Mouse (Mus musculus) midbrain, embryonic 16.5 days (tissue): Measurements from ENCODE around the gene Cmss1. TPM values are rescaled to one million over a fixed set of nuclear protein-coding genes. Genes with fewer than 3 reads are reported as not detected.

Experiments
- ATAC-seq: fragments of 200-750 bp; cut with Nextera tagmentation; 2 replicates; pipeline ENCODE4 v1.8.0; 2017; ENCODE audit warnings: moderate TSS enrichment
- H3K27ac ChIP-seq: fragments of 300-500 bp; sonication (generic); 2 replicates; pipeline ENCODE4 v1.5.1; 2014; ENCODE audit warnings: mild to moderate bottlenecking, low read length, mixed read lengths
- H3K27me3 ChIP-seq: fragments of 300-500 bp; sonication (generic); 2 replicates; pipeline ENCODE4 v1.6.1; 2014; ENCODE audit warnings: low read depth, low read length, mixed read lengths; ENCODE audit not compliant: control insufficient read depth, insufficient read depth
- H3K36me3 ChIP-seq: fragments of 300-500 bp; sonication (generic); 2 replicates; pipeline ENCODE4 v1.6.1; 2014; ENCODE audit warnings: mild to moderate bottlenecking, low read length, moderate library complexity, mixed read lengths; ENCODE audit not compliant: control insufficient read depth, insufficient read depth
- H3K4me1 ChIP-seq: fragments of 300-500 bp; sonication (generic); 2 replicates; pipeline ENCODE4 v1.6.1; 2014; ENCODE audit warnings: mild to moderate bottlenecking, low read length, mixed read lengths; ENCODE audit not compliant: control insufficient read depth, insufficient read depth
- H3K4me2 ChIP-seq: fragments of 300-500 bp; sonication (generic); 2 replicates; pipeline ENCODE4 v1.6.1; 2014; ENCODE audit warnings: mild to moderate bottlenecking, low read length, mixed read lengths
- H3K4me3 ChIP-seq: fragments of 300-500 bp; sonication (generic); 2 replicates; pipeline ENCODE4 v1.5.1; 2014; ENCODE audit warnings: low read depth, mild to moderate bottlenecking, low read length, moderate library complexity, mixed read lengths
- H3K9ac ChIP-seq: fragments of 300-500 bp; sonication (generic); 2 replicates; pipeline ENCODE4 v1.6.1; 2014; ENCODE audit warnings: low read depth, low read length, mixed read lengths
- H3K9me3 ChIP-seq: fragments of 300-500 bp; sonication (generic); replicated peaks from 2 replicates; pipeline ENCODE4 v1.6.1; 2014; ENCODE audit warnings: mild to moderate bottlenecking, low read length, mixed read lengths; ENCODE audit not compliant: control insufficient read depth, poor library complexity, severe bottlenecking
- WGBS: fragments of 180-500 bp; shearing (Covaris S2); extraction: QIAGEN DNeasy Blood & Tissue Kit; methylation state at CpG from one replicate; pipeline ENCODE4 v1.1.7; 2014; 5-methylcytosine and 5-hydroxymethylcytosine counted together
- polyA plus RNA-seq: library from polyadenylated mRNA; unstranded; fragments of >200 nt; fragmentation: Nextera tagmentation; extraction: Ambion mirVana; gene quantifications from 2 replicates; pipeline ENCODE4 v1.2.1, GENCODE M21; 2015

Gene Cmss1
- polyA plus RNA-seq, 1 experiment from 2014 or later = 37.4 TPM

- Histone ChIP-seq H3K9ac (no peak overlapping the region), H3K36me3 (no peaks in the 10 kb centered on the region), H3K4me3 (no peak overlapping the region), H3K9me3 (no peaks in the 10 kb centered on the region), H3K27me3 (no peaks in the 10 kb centered on the region), H3K4me2 (no peak overlapping the region), H3K4me1 (no peaks in the 10 kb centered on the region), H3K27ac (no peak overlapping the region)
- 92% methylated on average over 3 of the region's 3 CpGs for WGBS
- ATAC-seq = no peak
Measured at GRCm38 (mm10) chr16:57566215-57566614, 40.4 kb downstream of the Cmss1 start.

DNA sequence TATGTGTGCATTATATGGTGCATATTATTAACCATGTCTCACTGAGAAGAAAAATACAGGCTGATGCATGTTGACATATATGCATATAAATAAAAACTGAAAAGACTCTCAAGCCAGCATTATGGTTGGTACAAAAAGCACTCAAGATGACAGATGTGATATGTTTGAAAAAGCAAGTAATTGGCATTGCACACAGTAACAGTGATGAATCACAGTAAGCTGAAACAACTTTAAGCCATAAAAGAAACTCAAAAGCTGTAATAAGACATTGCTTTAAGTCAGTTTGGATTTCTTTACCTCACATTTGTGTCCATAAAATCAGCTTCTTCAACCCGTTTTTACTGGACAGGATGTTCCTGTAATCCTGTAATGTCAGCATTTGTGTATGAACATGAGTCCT, 41.9 kb downstream of the Cmss1 start:
- H3K27me3 ChIP-seq = no peaks in the 10 kb centered on the region
- WGBS = 76% methylated on average over 1 of the region's 1 CpGs
- H3K27ac ChIP-seq = no peak overlapping the region

DNA sequence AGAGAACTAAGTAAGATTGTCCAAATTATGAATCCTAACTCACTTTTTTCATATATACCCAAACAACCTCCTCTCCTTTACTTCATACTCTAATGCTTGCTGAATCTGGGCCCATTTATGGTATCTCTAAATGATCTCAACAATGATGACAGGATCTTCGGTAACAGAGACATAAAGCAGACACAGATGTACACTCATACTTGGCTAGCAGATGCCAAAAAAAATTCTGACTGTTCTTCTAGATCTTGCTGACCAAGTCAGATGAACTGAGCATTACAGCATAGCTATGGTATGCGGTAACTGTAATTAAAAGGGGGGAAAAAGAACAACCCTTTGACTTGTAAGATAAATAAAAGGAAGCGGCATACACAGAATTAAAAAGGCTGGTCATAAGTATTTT, 43.2 kb downstream of the Cmss1 start:
- Histone ChIP-seq H3K9ac (no peak overlapping the region), H3K4me3 (no peak overlapping the region), H3K4me1 (no peaks in the 10 kb centered on the region), H3K9me3 (no peaks in the 10 kb centered on the region), H3K27ac (no peak overlapping the region), H3K4me2 (no peak overlapping the region), H3K36me3 (no peaks in the 10 kb centered on the region), H3K27me3 (no peaks in the 10 kb centered on the region)
- ATAC-seq = no peak
- 94% methylated on average over 3 of the region's 3 CpGs for WGBS

More for the DNA sequence above, 41.9 kb downstream of the Cmss1 start:
- no peak for ATAC-seq
- Histone ChIP-seq H3K4me2 (no peak overlapping the region), H3K4me3 (no peak overlapping the region), H3K4me1 (no peaks in the 10 kb centered on the region), H3K36me3 (no peaks in the 10 kb centered on the region), H3K9ac (no peak overlapping the region), H3K9me3 (no peaks in the 10 kb centered on the region)

GRCm38 (mm10) chr16:57560185-57560584, 46.5 kb downstream of the Cmss1 start:
- no peaks in the 10 kb centered on the region for H3K27me3 ChIP-seq
- no peaks in the 10 kb centered on the region for H3K4me1 ChIP-seq
- no peak for ATAC-seq
- H3K27ac ChIP-seq = no peak overlapping the region
- no peaks in the 10 kb centered on the region for H3K9me3 ChIP-seq
- WGBS = 90% methylated on average over 1 of the region's 1 CpGs
- no peak overlapping the region for H3K4me3 ChIP-seq
- no peak overlapping the region for H3K9ac ChIP-seq
- no peak overlapping the region for H3K4me2 ChIP-seq
- no peaks in the 10 kb centered on the region for H3K36me3 ChIP-seq

- no peak overlapping the region for H3K4me3 ChIP-seq
- H3K9me3 ChIP-seq = no peaks in the 10 kb centered on the region
- no peak for ATAC-seq
- H3K27ac ChIP-seq = no peak overlapping the region
- no peaks in the 10 kb centered on the region for H3K4me1 ChIP-seq
- no peaks in the 10 kb centered on the region for H3K27me3 ChIP-seq
- 94% methylated on average over 3 of the region's 3 CpGs for WGBS
- no peaks in the 10 kb centered on the region for H3K36me3 ChIP-seq
- H3K9ac ChIP-seq = no peak overlapping the region
- H3K4me2 ChIP-seq = no peak overlapping the region
Measured at GRCm38 (mm10) chr16:57558258-57558657, 48.4 kb downstream of the Cmss1 start.

- WGBS = 87% methylated on average over 2 of the region's 2 CpGs
- H3K4me3 ChIP-seq = no peak overlapping the region
- H3K9me3 ChIP-seq = no peaks in the 10 kb centered on the region
- H3K27ac ChIP-seq = no peak overlapping the region
- no peaks in the 10 kb centered on the region for H3K27me3 ChIP-seq
- no peak for ATAC-seq
- H3K9ac ChIP-seq = no peak overlapping the region
- no peak overlapping the region for H3K4me2 ChIP-seq
- no peaks in the 10 kb centered on the region for H3K4me1 ChIP-seq
- H3K36me3 ChIP-seq = no peaks in the 10 kb centered on the region
Measured at GRCm38 (mm10) chr16:57556244-57556643, 50.4 kb downstream of the Cmss1 start.

GRCm38 (mm10) chr16:57555667-57556066, 51.0 kb downstream of the Cmss1 start:
- Histone ChIP-seq H3K4me3 (no peak overlapping the region), H3K36me3 (no peaks in the 10 kb centered on the region), H3K27me3 (no peaks in the 10 kb centered on the region), H3K9ac (no peak overlapping the region), H3K9me3 (no peaks in the 10 kb centered on the region), H3K4me2 (no peak overlapping the region), H3K4me1 (no peaks in the 10 kb centered on the region), H3K27ac (no peak overlapping the region)
- ATAC-seq = no peak
- WGBS = 59% methylated on average over 4 of the region's 4 CpGs

GRCm38 (mm10) chr16:57554886-57555400, 51.7 kb downstream of the Cmss1 start:
- H3K4me1 ChIP-seq = no peaks in the 10 kb centered on the region
- 75% methylated on average over 6 of the region's 6 CpGs for WGBS

DNA sequence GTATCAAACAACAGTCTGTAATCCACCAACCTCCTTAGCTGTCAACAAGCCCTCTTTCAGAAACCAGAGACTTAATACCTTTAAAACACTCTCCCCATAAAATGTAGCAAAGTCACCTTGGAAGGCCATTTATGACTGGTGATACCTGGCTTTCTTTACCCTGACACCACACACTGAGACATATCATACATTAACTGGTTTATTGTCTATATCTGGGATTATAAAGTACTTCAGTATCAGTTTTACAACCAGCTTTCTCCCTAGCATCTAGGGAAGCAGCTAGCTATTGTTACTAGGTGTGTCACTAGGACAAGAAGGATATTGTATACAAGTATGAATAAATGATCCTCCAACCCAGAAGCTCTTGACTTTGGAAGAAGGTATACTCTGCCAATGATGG, 53.4 kb downstream of the Cmss1 start:
- H3K4me3 ChIP-seq = no peak overlapping the region
- H3K27me3 ChIP-seq = no peaks in the 10 kb centered on the region
- H3K4me1 ChIP-seq = no peaks in the 10 kb centered on the region
- H3K27ac ChIP-seq = no peak overlapping the region
- no peaks in the 10 kb centered on the region for H3K9me3 ChIP-seq
- H3K9ac ChIP-seq = no peak overlapping the region
- H3K4me2 ChIP-seq = no peak overlapping the region
- ATAC-seq = no peak
- no peaks in the 10 kb centered on the region for H3K36me3 ChIP-seq

More at GRCm38 (mm10) chr16:57554886-57555400, 51.7 kb downstream of the Cmss1 start:
- Histone ChIP-seq H3K4me3 (no peak overlapping the region), H3K36me3 (no peaks in the 10 kb centered on the region), H3K9ac (no peak overlapping the region), H3K4me2 (no peak overlapping the region), H3K27ac (no peak overlapping the region), H3K9me3 (no peaks in the 10 kb centered on the region), H3K27me3 (no peaks in the 10 kb centered on the region)
- ATAC-seq = no peak
